Mouse (Mus musculus) ZHBTc4 (cell line): ENCODE measurements at regions not wholly inside any gene's neighbourhood (a gene's known extent, or its start where the extent isn't known, plus 50 kb on each side); places are given as distances from the start of the nearest gene placed in this dataset.

Experiments
- DNase-seq: peaks from one replicate; pipeline ENCODE4 v3.0.0-alpha.2; 2011; ENCODE audit warnings: low read depth, low spot score

DNA sequence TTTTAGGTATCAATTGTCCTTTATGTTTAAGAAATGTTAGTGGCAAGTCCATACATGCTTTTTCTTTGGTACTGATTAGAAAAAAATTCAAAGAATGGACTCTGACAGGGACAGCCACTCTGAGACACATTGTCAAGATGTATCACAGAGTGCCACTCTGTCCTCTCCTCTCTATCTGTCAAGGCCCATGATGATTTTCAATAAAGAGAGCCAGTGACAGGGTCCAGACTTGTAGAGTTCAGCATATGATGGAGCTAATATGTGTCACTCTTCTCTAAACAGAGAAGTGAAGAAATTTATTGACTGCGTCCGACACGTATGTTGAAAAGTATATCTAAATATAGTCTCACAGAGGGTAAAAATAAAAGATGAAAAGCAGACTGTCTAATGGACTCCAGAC lies 672.2 kb upstream of the 4930452B06Rik start:
- DNase-seq = no peak

DNA sequence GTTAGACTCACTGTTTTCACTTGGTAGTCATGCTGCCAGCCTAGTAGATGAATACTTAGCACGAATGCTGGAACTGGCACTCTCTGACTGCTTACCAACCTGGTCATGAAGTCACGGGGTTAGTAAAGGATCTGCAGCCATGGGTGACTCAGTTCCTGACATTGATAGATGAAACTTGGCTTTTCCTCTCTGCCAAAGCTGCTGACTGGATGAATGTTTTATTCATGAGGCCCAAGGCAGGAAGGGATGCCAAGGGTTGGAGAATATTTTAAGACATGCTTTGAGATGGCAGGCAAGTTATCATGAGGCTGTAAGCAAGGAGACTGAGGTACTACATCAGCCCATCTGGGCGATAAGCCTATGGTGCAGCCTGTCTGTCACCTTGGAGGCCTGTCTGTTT lies 671.1 kb upstream of the 4930452B06Rik start:
- no peak for DNase-seq

DNA sequence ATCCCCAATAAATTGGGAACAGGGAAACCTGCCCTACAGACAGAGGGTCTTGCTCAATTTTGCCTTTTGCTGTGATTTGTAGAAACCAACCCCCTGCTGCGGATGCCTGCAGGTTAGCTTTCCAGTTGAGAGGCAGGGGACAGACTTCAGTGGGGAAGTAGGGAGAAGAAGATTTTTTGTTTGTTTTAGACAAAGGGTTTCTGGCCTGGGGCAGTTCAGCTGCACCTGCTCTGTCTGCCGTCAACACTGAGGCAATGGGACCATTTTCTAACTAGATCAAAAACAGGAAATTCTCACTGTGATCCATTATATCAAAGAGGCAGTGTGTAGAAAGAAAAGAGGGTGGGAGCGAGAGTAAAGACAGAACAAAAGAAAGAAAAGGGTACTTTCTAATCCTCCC lies 665.6 kb upstream of the 4930452B06Rik start:
- DNase-seq = peak; percentile 75

DNA sequence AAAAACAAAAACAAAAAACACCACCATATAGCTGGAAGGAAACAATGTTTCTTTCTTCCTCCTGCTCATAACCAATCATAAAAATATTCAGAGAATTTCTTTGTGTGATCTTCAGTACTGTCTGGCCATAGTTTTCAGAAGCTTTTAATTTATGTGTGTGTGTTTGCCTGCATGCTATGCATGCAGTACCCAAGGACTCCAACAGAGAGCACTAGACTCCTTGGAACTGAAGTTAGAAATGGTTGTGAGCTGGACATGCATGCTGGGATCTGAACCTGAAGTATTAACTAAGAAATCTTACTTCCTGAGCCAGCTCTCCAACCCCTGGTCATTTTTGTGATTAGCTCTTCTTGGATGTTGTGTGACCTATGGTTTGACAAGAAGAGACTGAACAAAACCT lies 664.7 kb upstream of the 4930452B06Rik start:
- peak; percentile 81 for DNase-seq

DNA sequence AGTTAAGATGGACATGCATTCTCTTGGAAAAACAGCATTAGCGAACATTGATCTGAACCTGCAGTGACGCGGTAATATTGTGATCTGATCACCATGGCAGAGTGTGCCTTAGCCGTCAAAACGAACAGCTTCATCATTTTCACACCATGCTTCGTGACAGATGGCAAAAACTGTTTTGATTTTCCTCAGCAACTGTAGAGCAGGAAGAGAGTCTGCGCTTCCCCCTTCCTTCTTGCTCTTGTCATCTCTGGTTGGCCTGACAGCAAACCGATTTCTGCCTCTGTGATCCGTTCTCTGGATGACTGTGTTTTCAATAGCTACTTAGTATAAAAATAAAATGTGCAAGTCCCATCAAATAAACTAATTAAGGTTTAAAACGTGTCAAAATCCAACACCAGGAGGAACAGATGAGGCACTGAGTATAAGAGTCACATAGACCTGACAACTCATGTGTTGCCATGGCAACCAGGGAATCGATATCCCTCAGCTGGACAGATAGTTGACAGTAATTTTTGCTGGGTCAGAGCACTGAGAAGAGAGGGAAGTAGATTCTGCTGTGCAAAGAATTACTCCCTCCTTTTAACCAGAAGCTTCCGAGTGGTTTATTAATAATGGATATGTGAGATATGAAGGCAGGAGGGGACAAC lies 663.9 kb upstream of the 4930452B06Rik start:
- DNase-seq = no peak

DNA sequence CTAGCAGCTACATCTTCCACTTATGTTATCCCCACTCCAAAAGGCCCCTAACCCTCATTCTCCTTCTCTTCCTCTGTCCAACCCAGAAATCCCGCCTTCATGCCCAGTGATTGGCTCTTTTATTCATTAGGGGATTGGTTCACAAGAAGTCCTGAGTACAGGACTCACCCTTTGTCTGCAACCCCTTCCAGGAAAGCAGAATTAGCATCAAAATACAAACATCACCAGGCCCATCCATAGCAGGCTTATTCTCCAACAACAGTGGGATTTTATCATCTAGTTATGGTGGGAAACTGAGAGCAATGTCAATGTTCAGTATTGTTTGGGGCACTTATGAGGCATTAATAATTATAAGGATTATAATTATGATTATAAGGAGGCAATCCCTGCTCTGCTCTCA lies 661.3 kb upstream of the 4930452B06Rik start:
- DNase-seq = peak; percentile 75

DNA sequence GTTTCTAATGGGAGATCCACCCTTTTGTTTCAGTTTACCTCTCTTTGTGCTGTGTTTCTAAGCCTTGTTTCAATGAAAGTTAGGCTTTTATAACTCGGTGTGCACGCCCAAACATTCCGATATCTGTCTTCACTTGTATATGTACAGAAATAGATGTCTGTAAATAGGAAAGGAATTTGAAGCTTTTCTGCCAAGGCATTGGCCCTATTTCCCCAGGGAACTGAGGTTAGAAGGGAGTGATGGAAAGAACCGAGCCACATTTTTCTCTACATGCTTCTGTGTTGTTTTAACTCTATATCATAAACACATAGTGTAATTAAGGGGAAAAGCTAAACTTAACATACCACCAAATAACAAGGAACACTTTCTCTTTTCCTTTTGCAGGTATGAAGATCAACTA lies 653.8 kb upstream of the 4930452B06Rik start:
- DNase-seq = peak; percentile 74

DNA sequence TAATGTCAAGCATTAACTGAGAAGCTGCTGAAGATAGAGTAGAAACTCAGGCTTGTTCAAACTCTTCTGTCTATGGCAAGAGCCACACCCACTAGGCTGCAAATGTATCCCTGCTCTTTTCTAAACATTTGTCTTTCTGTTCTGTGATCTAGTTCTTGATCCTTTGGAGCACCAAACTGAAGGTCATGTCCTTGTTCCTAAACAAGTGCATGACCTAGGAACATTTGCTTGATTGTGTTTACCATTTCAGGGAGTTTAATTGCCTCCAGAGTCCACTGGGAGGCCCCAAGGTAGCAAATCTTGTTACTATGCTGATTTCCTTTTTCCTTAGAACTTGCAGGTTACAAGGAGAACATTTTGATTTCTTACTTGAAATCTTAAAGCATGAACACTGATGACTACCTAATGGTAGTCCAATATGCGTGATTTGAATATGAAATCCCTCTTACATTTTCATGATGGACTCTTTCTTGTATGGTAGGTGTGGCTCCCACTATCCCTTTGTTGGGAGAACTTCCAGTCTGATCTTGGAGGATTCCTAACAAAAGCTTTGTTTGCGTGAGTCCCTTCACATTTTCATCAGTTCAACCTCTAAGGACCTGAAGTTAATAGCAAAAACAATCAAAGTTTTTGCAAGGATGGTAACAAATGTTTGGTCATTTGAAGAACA lies 652.9 kb upstream of the 4930452B06Rik start:
- peak; percentile 93 for DNase-seq

DNA sequence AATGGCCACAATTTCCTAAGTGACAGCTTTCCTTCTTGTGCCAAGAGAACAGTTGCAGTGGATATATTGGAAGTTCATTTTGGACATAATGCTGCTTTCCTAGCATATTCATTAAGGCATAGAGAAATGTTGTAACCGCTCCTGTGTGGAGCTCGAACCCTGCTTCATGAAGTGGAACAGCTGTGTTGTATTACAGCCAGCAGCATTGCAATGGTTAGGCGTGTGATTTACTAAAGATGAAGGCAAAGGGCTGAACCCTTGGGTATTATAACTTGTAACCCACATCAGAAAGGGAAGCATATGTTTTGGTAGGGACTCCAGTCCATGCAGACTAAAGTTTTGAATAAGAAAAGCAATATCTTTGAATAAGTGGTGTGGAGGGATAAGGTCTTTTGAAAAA lies 649.2 kb upstream of the 4930452B06Rik start:
- no peak for DNase-seq

DNA sequence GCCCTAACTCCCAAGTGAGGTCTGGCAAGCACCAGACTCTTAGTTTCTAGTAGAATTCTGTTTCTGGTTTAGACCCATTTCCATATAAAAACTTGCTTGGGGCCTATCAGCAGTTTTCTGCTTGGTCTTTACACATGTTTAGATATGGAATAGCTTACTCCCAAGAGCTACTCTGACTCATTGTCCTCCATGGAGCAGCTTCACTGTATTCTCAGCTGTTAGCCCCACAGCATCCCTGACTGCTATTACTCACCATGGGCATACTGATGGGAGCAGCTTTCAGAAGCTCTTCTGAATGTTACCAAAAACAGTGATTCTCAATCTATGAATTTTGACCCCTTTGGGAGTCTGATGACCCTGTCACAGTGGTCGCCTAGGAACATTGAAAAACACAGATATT lies 630.1 kb upstream of the 4930452B06Rik start:
- no peak for DNase-seq

DNA sequence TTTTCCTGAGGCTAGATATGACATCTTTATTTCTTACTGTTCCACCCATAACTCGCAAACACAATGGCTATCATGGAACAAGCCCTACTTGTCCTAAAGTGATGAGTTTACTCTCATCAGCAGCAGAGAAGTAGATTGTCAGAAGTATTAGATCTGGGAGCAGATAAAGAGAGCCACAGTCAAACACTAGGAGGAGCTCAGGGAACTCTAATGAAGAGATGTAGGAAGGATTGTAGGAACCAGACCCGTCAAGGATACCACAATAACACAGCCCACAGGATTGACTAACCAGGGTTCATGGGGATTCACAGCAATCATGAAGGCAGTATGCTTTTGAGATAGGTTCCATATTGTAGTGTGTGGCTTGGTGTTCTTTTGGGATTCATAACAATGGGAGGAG lies 628.5 kb upstream of the 4930452B06Rik start:
- DNase-seq = no peak

DNA sequence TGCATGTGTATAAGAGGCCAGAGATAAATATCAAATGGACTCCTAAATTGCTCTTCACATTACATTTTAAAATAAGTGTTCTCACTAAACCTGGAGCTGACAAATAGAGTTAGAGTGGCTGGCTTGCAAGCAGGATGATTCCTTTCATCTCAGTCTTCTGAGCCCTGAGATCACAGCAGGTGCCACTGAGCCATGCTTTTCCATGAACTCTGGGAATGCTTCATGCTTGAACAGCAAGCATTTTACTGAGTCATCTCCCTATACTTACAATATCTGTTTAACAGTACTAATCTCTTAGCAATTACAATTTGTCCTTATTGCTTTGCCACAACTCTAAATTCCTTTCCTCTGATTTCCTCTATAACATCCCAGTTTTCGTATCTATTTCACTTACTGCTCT lies 622.1 kb upstream of the 4930452B06Rik start:
- DNase-seq = no peak

DNA sequence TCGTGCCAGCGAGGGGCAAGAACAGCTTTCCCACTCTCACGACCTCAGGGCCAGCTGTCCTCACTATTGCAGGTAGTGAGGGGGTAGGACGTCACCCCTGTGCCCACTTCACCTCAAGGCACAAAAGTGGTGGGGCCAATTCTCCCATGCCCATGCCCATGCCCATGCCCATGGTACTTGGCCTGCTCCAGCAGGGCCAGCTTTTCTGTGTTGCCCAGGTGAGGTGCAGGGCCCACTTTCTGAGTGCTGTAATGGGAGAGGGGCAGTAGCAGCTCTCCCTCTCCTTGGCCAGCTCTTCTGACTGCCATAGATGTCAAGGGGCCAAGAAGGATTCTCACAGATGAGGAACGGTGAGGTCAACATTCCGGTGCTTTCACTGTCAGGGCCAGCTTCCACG lies 619.6 kb upstream of the 4930452B06Rik start:
- no peak for DNase-seq

DNA sequence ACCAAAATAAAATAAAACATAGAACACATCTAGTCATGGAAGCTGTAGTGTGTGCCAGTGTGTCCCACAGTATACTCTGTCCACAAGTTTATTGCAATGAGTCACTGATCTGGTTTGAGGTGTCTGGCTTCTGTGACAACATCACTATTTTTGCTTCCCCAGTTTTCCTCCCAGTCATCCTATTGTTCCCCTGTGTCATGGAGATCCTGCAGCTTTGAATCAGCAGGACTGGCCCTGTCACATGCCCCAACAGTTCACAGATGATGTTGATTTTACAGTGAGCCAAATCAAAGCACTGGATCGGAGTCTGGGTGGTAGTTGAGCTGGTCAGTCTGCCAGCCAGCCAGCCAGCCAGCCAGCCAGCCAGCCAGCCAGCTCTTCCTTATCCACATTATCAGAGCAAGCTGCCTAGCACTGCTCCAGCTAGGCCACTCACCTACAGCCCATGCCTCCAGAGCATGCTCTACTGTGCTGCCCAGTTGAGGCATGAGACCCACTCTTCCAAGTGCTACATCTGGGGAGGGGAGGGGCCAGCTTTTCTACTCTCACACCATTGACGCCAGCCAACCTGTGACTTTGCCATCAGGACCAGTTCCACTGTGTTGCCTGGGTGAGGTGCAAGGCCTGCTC lies 619.1 kb upstream of the 4930452B06Rik start:
- no peak for DNase-seq

DNA sequence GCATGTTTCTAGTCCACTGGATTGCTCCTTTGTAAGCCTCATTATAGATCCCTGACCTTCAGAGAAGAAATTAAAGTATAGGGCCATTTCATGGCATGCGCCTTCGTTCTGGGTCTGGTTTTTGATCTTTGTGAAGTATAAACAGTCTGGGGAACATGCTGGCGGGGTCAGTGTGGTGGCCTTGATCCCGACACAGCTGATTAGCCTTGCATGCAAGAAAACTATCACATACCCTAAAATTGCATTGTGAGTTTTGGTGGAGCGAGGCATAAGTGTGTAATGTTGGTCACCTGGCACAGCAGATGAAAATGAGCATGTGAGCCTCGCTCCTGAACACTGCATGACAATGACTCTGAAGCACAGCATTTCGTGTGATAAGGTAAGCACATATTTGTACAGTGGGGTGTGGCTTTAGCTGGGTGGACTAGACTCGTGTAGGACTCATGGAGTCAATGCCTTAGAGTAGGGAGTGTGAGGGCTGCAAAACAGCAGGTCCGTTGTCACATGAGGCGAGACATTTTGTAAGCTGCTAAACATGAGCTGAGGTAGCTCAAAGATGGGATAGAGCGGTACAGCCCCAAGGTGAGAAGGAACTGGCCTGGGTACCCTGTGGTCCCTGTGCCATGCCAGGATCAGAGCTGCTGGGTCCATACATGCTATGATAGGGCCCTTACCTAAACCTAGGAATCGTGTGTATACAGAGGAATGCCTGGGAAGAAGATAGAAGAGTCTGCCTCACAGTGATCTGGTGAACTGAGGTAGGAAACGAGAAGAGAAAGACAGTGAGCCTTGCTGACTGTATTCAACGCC lies 601.4 kb upstream of the 4930452B06Rik start:
- DNase-seq = no peak

DNA sequence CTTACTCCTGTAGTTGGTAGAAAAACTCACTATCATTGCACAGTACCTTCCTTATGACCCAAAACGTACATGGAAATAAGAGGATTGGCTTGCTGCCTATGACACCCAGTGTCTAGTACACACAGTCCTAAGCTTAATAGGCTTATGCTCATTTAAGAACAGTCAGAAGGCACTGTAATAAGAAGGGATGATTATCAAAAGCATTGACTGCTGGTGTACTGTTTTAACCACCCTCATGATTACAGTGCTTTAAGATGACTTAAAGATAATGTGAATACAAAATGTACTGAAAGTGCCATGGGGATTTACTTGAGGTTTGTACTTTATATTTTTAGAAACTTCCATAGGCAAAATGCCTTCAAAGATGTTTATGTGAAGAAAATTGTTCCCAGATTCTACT lies 586.0 kb upstream of the 4930452B06Rik start:
- DNase-seq = no peak

DNA sequence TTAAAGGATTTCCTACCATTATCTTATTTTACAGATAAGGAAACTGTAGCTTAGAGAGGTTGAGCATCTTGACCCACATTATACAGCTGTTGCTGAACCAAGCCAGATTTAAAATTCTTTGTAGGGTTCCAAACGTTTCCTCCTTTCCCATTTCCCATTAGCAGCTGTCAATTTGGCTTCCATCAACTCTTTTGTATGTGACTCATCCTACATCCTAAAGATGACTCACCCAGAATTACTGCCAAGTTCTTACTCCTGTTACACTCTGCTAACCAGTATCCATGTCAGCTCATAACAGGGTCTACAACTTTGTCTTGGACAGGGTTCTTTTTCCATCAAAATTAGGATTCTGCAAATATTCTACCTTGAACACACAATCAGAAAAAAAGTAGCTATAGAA lies 579.2 kb upstream of the 4930452B06Rik start:
- no peak for DNase-seq

DNA sequence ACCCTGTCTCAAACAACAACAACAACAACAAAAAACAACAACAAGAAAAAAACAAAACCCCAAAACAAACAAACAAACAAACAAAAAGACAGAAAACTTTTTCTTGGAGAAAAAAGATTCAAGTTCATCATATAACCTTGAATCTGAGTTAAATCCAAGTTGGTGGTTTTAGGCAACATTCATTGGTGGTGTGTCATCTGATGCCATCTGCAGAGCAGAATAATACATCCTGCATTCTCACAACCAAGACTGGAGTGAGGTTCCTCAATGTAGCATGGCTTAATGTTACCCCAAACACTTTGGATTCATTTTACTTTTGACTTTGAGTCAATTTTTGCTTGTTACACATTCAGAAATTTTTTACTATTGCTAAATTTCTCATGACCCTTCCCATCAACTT lies 577.3 kb upstream of the 4930452B06Rik start:
- no peak for DNase-seq

DNA sequence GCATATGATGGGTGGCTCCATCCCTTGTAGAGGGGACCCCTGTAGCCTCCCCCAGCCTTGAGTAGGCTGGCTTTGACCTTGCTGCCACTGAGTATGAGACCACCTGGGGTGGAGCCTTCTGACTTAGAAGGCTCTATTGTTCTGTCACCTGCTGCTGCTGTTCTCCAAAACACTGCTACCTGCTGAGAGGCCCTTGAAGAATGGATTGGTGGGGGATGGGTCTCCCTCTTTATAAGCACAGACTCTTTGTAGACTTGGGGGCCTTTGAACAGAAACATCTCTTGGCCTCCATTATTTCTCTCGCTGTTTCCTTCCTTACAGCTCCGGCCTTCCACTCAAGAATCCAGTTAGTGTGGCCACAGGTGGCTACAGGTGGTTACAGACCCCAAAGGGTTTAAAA lies 576.1 kb upstream of the 4930452B06Rik start:
- DNase-seq = peak; percentile 94

DNA sequence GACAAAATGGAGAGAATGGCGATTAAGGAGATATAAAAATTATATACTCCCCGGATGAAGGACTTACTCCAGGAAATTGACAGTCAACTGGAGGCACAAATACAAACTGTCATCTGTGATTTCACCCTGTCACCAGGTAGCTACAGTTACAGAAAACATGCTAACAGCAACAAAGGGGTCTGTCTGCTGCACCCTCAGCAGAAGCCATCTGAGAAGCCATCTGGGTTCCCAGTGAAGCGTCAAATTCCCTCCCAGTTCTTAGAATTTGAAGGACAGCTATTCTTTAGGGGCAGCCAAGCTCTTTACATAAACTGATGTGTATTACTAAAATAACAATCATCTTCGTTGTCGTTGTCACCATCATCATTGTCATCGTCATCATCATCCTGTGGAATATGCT lies 561.6 kb upstream of the 4930452B06Rik start:
- no peak for DNase-seq

DNA sequence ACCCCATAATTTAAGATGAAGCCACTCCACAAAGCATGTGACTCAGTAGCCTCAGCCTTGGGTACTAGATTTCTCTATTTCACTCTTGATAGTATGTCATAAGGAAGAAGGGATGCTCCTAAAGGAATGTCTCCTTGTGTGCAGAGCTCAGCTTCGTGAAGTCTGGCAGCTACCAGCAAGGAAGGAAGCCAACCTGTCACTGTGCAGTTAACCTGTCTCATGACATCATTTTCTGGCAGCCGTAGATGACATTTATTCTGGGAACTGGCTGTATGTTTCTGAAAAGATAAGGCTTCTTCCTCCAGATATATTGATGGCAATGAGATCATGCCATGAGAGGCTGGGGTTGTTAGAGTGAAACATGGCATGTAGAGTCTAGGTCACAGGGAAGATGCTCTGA lies 534.2 kb upstream of the 4930452B06Rik start:
- DNase-seq = no peak

DNA sequence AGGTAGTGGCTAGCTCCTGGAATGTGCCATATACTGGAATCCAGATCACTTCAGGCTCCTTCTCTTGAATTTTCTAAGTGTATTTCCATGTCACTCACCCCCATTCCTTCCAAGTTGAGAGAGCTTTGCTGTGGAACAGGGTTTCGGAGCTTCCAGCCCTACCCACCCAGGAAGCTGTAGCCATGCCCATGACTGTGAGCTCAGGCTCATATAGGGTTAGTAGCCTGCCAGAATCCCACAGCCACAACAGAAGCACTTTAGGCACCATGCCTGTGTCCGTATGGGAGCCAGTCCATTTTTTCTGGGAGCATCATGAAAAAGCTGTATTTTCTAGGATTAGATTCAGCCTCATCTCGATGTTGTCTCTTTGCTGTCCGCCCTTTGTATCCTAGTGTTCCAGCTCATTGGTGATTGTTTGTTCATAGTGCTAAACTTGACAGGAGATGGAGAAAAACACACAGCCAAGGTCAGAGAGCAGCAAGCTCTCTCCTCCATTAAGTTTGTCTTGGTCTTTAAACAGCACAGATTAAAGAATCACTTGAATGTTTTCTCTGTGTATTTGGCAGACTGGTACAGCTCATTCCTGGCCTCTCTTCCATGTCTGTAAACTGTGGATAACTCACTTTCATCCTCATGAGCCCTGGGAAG lies 526.2 kb upstream of the 4930452B06Rik start:
- no peak for DNase-seq
